Mouse (Mus musculus) left cerebral cortex, adult 9 months (tissue): ENCODE results near the gene Bach2.

Experiments used
- DNase-seq, 2 experiments: peaks; one replicate each; pipeline ENCODE4 v3.0.0; 2022; ENCODE audit warnings: low spot score in 2 of 2

The Bach2 gene

DNA sequence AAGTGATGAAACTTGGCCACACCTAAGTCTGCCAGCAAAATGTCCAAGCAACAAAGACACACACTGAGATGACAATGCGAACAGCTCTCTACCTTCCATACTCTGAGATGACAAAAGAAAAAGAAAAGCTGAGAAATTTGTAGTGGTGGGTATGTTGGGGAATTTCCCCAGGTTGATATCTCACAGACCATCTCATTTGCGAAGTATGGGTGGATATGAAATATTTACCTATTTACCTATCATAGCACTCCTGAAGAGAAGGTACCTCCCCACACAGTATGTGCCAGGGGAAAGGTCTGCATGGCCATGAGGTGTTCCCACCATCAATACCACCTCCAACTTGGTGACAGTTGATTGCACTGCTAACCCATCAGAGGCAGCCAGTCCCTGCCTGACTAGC lies 13.4 kb upstream of the Bach2 start:
- no peak for DNase-seq

DNA sequence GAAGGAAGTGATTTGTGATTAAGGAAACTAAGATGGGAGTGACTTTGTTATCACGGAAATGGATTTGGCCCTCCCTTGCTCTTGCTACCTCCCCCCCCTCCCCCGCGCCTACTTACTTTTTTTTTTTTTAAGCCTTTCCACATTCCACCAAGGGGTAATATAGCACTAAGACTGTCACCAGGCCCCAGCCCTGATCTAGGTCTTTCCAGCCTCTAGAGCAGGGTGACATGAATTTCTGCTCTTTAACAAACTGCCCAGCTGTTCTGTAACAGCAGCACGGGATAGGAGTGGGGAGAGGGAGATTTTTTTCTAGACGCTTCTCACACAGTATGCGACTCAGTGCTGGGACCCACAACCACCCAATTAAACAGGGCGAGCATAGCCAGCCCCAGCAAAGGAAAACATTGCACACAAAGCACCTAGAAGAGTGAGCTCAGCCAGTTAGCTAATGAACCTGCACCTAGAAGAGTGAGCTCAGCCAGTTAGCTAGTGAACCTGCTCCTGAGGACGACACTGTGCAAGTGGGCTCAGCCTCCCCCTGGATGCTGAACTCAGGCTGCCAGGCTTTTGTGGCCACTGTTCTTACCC lies 10.5 kb upstream of the Bach2 start:
- no peak for DNase-seq

GRCm38 (mm10) chr4:32229266-32229665 lies 9.3 kb upstream of the Bach2 start:
- DNase-seq = no peak

- no peak for DNase-seq
Measured at GRCm38 (mm10) chr4:32231258-32232055, 7.1 kb upstream of the Bach2 start.

GRCm38 (mm10) chr4:32235920-32236705 lies 2.5 kb upstream of the Bach2 start:
- no peak for DNase-seq

- DNase-seq = peak in 1 of 2 experiments; percentile 44
Measured at GRCm38 (mm10) chr4:32238921-32239748, 531 bp downstream of the Bach2 start.

DNA sequence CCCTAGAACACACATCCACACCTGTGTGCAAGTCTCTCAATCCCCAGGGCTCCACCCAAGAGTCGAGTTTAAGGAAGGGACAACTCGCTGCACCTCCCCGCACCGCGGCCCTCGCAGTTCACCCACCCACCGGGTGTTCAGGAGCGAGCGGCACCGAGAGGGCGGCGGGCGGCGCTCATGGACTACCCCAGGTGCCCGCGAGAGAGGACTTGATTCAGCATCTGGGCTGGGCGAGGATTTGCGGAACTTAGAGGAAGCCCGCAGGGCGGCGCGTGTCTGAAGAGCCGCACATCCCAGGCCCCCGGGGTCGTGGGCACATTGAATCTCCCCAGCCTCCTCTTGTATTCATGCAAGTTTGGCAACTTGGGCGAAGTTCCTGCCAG lies 1.1 kb downstream of the Bach2 start:
- DNase-seq = peak in 1 of 2 experiments; percentile 76

DNA sequence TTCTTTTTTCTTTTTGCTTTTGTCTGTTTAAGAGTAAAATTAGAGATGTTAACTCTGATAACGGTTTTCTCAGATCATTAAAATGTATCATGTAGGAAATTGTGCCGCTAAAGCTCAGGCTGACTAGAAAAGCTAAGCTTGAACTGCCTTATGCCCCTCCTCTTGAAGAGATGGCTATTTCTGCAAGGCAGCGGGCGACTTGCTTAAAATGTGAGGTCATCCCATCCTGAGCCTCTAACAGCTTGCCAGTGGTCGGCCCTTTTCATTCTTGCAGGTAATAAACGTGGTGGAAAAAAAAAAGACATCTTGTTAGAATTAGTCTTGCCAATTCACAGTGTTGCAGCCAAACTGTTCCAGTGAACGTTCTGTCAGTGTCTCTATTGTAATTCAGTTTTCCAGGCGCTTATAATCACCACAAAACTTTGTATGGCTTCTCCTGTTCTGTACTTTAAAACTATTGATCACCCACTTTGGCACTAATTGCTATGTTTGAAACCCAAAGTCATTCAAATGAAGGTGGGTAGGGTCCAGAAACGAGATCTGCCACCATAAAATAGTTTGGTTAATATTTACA lies 1.9 kb downstream of the Bach2 start:
- DNase-seq = no peak

DNA sequence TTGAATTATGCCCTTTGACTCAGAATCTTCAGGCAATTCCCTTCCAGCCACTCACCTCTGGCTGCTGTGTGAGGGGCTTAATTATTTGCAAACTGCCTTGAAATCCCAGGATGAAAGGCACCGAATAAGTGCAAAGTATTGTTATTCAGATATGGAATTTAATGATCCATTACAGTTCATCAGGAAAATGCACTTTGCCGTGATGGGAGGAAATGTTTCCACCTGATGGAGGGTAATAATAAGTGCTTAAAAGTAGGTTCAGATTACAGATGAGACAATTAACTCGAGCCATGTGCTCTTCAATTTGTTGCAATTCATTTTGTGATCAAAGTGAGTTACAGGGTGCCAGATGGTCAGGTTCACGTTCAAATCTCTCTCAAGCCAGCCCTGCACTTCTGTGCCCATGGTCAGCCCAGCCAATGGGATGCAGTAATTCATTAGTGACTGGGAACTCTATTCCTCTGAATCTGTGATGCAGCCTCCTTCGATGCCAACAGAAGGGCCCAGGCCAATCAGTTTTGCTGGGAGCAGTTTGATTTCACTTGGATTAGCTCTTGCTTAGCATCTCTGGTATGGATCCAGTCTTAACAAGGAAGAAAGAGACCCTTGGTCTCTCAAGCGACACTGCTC lies 2.9 kb downstream of the Bach2 start:
- no peak for DNase-seq

- DNase-seq = no peak
Measured at GRCm38 (mm10) chr4:32242122-32242615, 3.6 kb downstream of the Bach2 start.

- DNase-seq = no peak
Measured at GRCm38 (mm10) chr4:32243458-32243857, 4.9 kb downstream of the Bach2 start.

GRCm38 (mm10) chr4:32244092-32244745 lies 5.6 kb downstream of the Bach2 start:
- no peak for DNase-seq

- no peak for DNase-seq
Measured at GRCm38 (mm10) chr4:32245586-32245985, 7.0 kb downstream of the Bach2 start.

GRCm38 (mm10) chr4:32246020-32246419 lies 7.4 kb downstream of the Bach2 start:
- DNase-seq = no peak

DNA sequence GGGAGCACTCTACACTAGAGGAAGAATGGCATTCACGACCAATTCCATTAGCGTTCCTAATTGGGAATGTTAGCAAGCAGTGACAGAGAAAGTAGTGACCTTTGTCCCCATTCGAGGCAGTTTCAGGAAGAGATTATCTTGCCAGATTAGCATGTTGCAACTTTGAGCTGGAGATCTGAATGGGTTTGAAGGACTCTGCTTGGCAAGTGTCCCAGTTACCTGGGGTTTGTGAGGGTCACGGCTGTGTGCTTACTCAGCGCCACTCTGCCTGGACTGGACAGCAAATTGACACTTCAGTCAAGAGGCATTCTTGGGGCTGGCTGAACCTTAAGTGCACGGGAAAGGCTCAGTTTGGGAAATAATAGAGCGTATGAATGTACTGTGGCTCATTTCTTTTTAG lies 8.2 kb downstream of the Bach2 start:
- no peak for DNase-seq

DNA sequence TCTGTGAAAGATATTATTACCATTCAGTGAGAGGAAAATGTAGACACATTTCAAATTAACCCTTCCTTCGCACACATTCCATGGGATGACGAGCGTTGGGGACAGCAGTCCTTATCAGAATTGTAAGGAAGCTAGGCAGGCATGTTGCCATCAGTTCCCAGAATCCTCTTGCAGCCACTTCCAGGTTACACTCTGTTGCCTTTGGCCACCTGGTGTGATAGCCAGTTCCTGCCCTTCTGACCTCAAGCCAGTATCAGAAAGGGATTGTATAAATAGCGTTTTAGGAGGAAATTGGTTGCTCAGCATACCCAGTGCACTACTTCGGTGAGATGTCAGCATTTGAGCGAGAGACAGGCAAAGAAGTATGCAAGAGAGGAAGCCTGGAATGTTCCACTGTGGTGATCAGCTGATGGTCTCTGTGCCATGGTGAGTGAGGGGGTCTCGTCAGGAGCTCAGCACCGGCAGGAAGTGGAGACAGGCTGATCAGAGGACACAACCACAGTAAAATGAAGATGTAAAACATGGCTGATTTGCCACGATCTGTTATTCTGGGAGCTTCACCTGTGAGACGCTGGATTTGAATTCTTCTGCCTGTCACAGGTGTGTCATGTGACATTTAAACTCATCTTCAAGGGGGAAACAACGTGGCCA lies 9.0 kb downstream of the Bach2 start:
- DNase-seq = no peak

GRCm38 (mm10) chr4:32248236-32248635 lies 9.6 kb downstream of the Bach2 start:
- DNase-seq = peak in 1 of 2 experiments; percentile 81

GRCm38 (mm10) chr4:32248990-32249393 lies 10.4 kb downstream of the Bach2 start:
- DNase-seq = no peak

GRCm38 (mm10) chr4:32249748-32250332 lies 11.2 kb downstream of the Bach2 start:
- no peak for DNase-seq
